Mouse (Mus musculus) MEL (cell line): ENCODE data around the gene Pi4kb.

Experiments used
- CTCF ChIP-seq, 3 experiments: IDR thresholded peaks in 2 of 3; conservative IDR thresholded peaks in 1 of 3; 2 replicates each; pipeline ENCODE4 v1.5.1; 2011 to 2012; ENCODE audit warnings: low read length in 3 of 3, low read depth in 2 of 3, mild to moderate bottlenecking in 2 of 3, improper control_type of control experiment in 1 of 3, inconsistent platforms in 1 of 3, mixed read lengths in 1 of 3, moderate library complexity in 1 of 3; ENCODE audit not compliant: control insufficient read depth in 1 of 3, insufficient read depth in 1 of 3, poor library complexity in 1 of 3, severe bottlenecking in 1 of 3
- E2F4 ChIP-seq: IDR thresholded peaks from 2 replicates; pipeline ENCODE4 v1.6.1; 2011; ENCODE audit warnings: low read depth, low read length, improper control_type of control experiment, borderline replicate concordance

DNA sequence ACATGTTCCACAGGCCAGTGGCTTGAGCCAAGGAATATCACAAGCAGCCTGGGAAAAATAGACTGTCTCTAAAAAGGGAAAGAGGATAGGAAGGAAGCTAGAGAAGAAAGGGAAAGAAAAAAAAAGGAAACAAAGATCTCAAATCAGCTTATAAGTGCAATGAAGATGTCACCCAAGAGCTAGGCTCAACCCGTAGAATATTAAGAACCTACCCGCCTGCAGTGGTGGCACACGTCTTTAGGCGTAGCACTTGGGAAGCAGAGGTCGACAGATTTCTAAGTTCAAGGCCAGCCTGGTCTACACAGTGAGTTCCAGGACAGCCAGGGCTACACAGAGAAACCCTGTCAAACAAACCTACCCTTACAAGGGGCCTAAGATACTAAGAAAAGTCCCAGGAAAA is 911 bp upstream of the Pi4kb start:
- TF ChIP-seq E2F4 (no peak), CTCF (IDR thresholded peaks at IDR 0.05 in 2 of 3, conservative IDR thresholded peaks at IDR 0.05 in 1 of 3; ENCODE audit: control insufficient read depth in 1 of 3, insufficient read depth in 1 of 3, low read depth in 2 of 3, low read length in 3 of 3, poor library complexity in 1 of 3, severe bottlenecking in 1 of 3) (no peak)
